Mouse (Mus musculus) ES-Bruce4 (cell line): ENCODE data around the gene Dnttip1. TPM values are rescaled to one million over a fixed set of nuclear protein-coding genes. Genes with fewer than 3 reads are reported as not detected.
A peak's percentile ranks its signal among the peaks of the same experiment; 100 is the strongest.

Experiments
- H3K27ac ChIP-seq: 2 replicates; pipeline ENCODE4 v1.5.1; 2012; ENCODE audit warnings: low read length, inconsistent platforms; ENCODE audit not compliant: insufficient read depth
- H3K27me3 ChIP-seq: 2 replicates; pipeline ENCODE4 v1.6.1; 2012; ENCODE audit warnings: mild to moderate bottlenecking, low read length, inconsistent platforms; ENCODE audit not compliant: control insufficient read depth, poor library complexity, insufficient read depth, severe bottlenecking
- H3K36me3 ChIP-seq: 2 replicates; pipeline ENCODE4 v1.6.1; 2012; ENCODE audit warnings: inconsistent platforms, mild to moderate bottlenecking, low read length, moderate library complexity; ENCODE audit not compliant: control insufficient read depth, poor library complexity, insufficient read depth, severe bottlenecking
- H3K4me1 ChIP-seq: one replicate; pipeline ENCODE4 v1.8.1; 2011; ENCODE audit warnings: low read length; ENCODE audit not compliant: control insufficient read depth, insufficient read depth
- H3K4me3 ChIP-seq: 2 replicates; pipeline ENCODE4 v1.5.1; 2011; ENCODE audit warnings: low read depth, mild to moderate bottlenecking, low read length
- H3K9ac ChIP-seq: 2 replicates; pipeline ENCODE4 v1.6.1; 2012; ENCODE audit warnings: low read depth, mild to moderate bottlenecking, inconsistent platforms; ENCODE audit not compliant: poor library complexity, severe bottlenecking
- H3K9me3 ChIP-seq: replicated peaks from 2 replicates; pipeline ENCODE4 v1.6.1; 2012; ENCODE audit warnings: mild to moderate bottlenecking, low read length, inconsistent platforms; ENCODE audit not compliant: control insufficient read depth, poor library complexity, insufficient read depth, severe bottlenecking
- CTCF ChIP-seq: IDR thresholded peaks from one replicate; pipeline ENCODE4 v1.8.1; 2011; ENCODE audit warnings: low read depth, low read length
- EP300 ChIP-seq: IDR thresholded peaks from 2 replicates; pipeline ENCODE4 v1.6.1; 2011; ENCODE audit warnings: low read depth, low read length; ENCODE audit not compliant: insufficient read depth
- POLR2A ChIP-seq: IDR thresholded peaks from one replicate; pipeline ENCODE4 v1.8.1; 2011; ENCODE audit warnings: low read length; ENCODE audit not compliant: insufficient read depth
- polyA plus RNA-seq: library from polyadenylated mRNA; stranded (reverse); fragments of >200 nt; gene quantifications from 2 replicates; pipeline ENCODE4 v1.2.4, GENCODE M21; 2011; ENCODE audit warnings: low read depth; ENCODE audit not compliant: missing spikeins, insufficient read depth, insufficient read length

The Dnttip1 gene
- polyA plus RNA-seq, 1 experiment, result 30.4 TPM

- Histone ChIP-seq H3K9me3 (no peaks in the 10 kb centered on the region), H3K27me3 (no peaks in the 10 kb centered on the region), H3K27ac (no peak within 1 kb of the TSS), H3K4me3 (peak within 1 kb of the TSS; percentile 86), H3K4me1 (peaks cover 13% of the 10 kb centered on the region), H3K36me3 (no peaks in the 10 kb centered on the region), H3K9ac (peak within 1 kb of the TSS; percentile 82)
- TF ChIP-seq EP300 (no peak), POLR2A (peak; percentile 15)
These were observed 40.0 kb downstream of the Dnttip1 start, which contains the start of gene Snx21 for GRCm38 (mm10) chr2:164785481-164786387. Gene Snx21 (plus strand): TSS chr2:164785823.

- H3K9me3 ChIP-seq, result no peaks in the 10 kb centered on the region
- no peaks in the 10 kb centered on the region for H3K36me3 ChIP-seq
- no peak overlapping the region for H3K27ac ChIP-seq
- H3K27me3 ChIP-seq, result no peaks in the 10 kb centered on the region
- peaks cover 13% of the 10 kb centered on the region for H3K4me1 ChIP-seq
- TF ChIP-seq EP300 (no peak), CTCF (no peak), POLR2A (no peak)
- peak overlapping the region; percentile 82 for H3K9ac ChIP-seq
- peak overlapping the region; percentile 86 for H3K4me3 ChIP-seq
These were observed 40.7 kb downstream of the Dnttip1 start for GRCm38 (mm10) chr2:164786388-164786885.

GRCm38 (mm10) chr2:164787032-164787431 lies 41.2 kb downstream of the Dnttip1 start:
- Histone ChIP-seq H3K36me3 (no peaks in the 10 kb centered on the region), H3K4me3 (no peak overlapping the region), H3K9ac (no peak overlapping the region), H3K27me3 (no peaks in the 10 kb centered on the region), H3K9me3 (no peaks in the 10 kb centered on the region), H3K27ac (no peak overlapping the region), H3K4me1 (peaks cover 13% of the 10 kb centered on the region)
- TF ChIP-seq CTCF (no peak), EP300 (no peak), POLR2A (no peak)

- Histone ChIP-seq H3K4me3 (no peak overlapping the region), H3K9me3 (no peaks in the 10 kb centered on the region), H3K4me1 (peaks cover 13% of the 10 kb centered on the region), H3K9ac (no peak overlapping the region), H3K36me3 (no peaks in the 10 kb centered on the region), H3K27ac (no peak overlapping the region), H3K27me3 (no peaks in the 10 kb centered on the region)
- TF ChIP-seq CTCF (no peak), POLR2A (no peak), EP300 (no peak)
These were observed 42.0 kb downstream of the Dnttip1 start for GRCm38 (mm10) chr2:164787779-164788178.

GRCm38 (mm10) chr2:164788411-164788810 lies 42.6 kb downstream of the Dnttip1 start:
- Histone ChIP-seq H3K27ac (no peak overlapping the region), H3K4me3 (no peak overlapping the region), H3K9ac (no peak overlapping the region), H3K36me3 (no peaks in the 10 kb centered on the region), H3K9me3 (no peaks in the 10 kb centered on the region), H3K27me3 (no peaks in the 10 kb centered on the region), H3K4me1 (peaks cover 13% of the 10 kb centered on the region)
- no peak for TF ChIP-seq POLR2A
- TF ChIP-seq EP300, result no peak
- TF ChIP-seq CTCF, result no peak

GRCm38 (mm10) chr2:164790451-164790850 lies 44.7 kb downstream of the Dnttip1 start:
- no peak overlapping the region for H3K4me3 ChIP-seq
- H3K9me3 ChIP-seq, result no peaks in the 10 kb centered on the region
- no peak overlapping the region for H3K27ac ChIP-seq
- no peaks in the 10 kb centered on the region; the same call in 1 of the 2 replicates for H3K36me3 ChIP-seq
- peaks cover 13% of the 10 kb centered on the region for H3K4me1 ChIP-seq
- TF ChIP-seq CTCF (no peak), POLR2A (no peak), EP300 (no peak)
- H3K9ac ChIP-seq, result no peak overlapping the region
- no peaks in the 10 kb centered on the region for H3K27me3 ChIP-seq
